Mouse (Mus musculus) CH12.LX (cell line): ENCODE measurements around the gene Slc6a5. TPM values are rescaled to one million over a fixed set of nuclear protein-coding genes. Genes with fewer than 3 reads are reported as not detected.

Experiments used
- DNase-seq: peaks from one replicate; pipeline ENCODE4 v3.0.0-alpha.2; 2013; ENCODE audit errors: extremely low read depth
- H3K27ac ChIP-seq: 2 replicates; pipeline ENCODE4 v1.5.1; 2012; ENCODE audit warnings: low read depth, mild to moderate bottlenecking, control low read depth, moderate library complexity; ENCODE audit not compliant: insufficient read depth
- H3K27me3 ChIP-seq: replicated peaks from 2 replicates; pipeline ENCODE3; 2012; ENCODE audit warnings: inconsistent platforms
- H3K36me3 ChIP-seq, 2 experiments: replicated peaks in 1 of 2; 2 replicates each; pipeline versions ENCODE3 to v1.6.1; 2012; ENCODE audit warnings: inconsistent platforms in 1 of 2, low read length in 1 of 2, mild to moderate bottlenecking in 1 of 2, mixed read lengths in 1 of 2, moderate library complexity in 1 of 2; ENCODE audit not compliant: control insufficient read depth in 1 of 2, insufficient read depth in 1 of 2
- H3K4me1 ChIP-seq, 2 experiments: 2 replicates each; pipeline ENCODE4 v1.6.1; 2012; ENCODE audit warnings: inconsistent platforms in 1 of 2, moderate library complexity in 1 of 2; ENCODE audit not compliant: insufficient read depth in 2 of 2, control insufficient read depth in 1 of 2
- H3K4me2 ChIP-seq: 2 replicates; pipeline ENCODE4 v1.6.1; 2012; ENCODE audit warnings: low read depth, mild to moderate bottlenecking, control low read depth; ENCODE audit not compliant: poor library complexity, insufficient read depth, severe bottlenecking
- H3K4me3 ChIP-seq, 3 experiments: fragments of 150-350 bp in 1 of 3; sonication (generic) in 1 of 3; replicated peaks in 1 of 3; 2 replicates each; pipeline versions ENCODE3 to v1.5.1; 2011 to 2012; ENCODE audit warnings: low read depth in 2 of 3, low read length in 2 of 3, mild to moderate bottlenecking in 2 of 3, moderate library complexity in 2 of 3, control low read depth in 1 of 3, improper control_type of control experiment in 1 of 3, inconsistent platforms in 1 of 3, mixed read lengths in 1 of 3; ENCODE audit not compliant: poor library complexity in 1 of 3
- H3K79me2 ChIP-seq: replicated peaks from 2 replicates; pipeline ENCODE4 v1.6.1; 2012; ENCODE audit warnings: mild to moderate bottlenecking, moderate library complexity; ENCODE audit not compliant: control insufficient read depth, poor library complexity, insufficient read depth, severe bottlenecking; ENCODE audit errors: extremely low read depth
- H3K9ac ChIP-seq: 2 replicates; pipeline ENCODE4 v1.6.1; 2012; ENCODE audit warnings: low read depth, mild to moderate bottlenecking, control low read depth, moderate library complexity; ENCODE audit not compliant: insufficient read depth
- H3K9me3 ChIP-seq: replicated peaks from 2 replicates; pipeline ENCODE3; 2012; ENCODE audit warnings: low read length, inconsistent platforms, mixed read lengths
- E2F4 ChIP-seq: IDR thresholded peaks from 2 replicates; pipeline ENCODE4 v1.6.1; 2011; ENCODE audit warnings: low read depth, low read length, improper control_type of control experiment; ENCODE audit not compliant: insufficient replicate concordance
- ELF1 ChIP-seq: IDR thresholded peaks from 2 replicates; pipeline ENCODE4 v1.6.1; 2014; ENCODE audit warnings: low read depth, mild to moderate bottlenecking, inconsistent platforms, low read length, improper control_type of control experiment
- ETS1 ChIP-seq: conservative IDR thresholded peaks from 2 replicates; pipeline ENCODE4 v1.6.1; 2012; ENCODE audit warnings: low read depth, mild to moderate bottlenecking, inconsistent platforms, low read length, improper control_type of control experiment, moderate library complexity
- GABPA ChIP-seq: IDR thresholded peaks from 2 replicates; pipeline ENCODE4 v1.6.1; 2012; ENCODE audit warnings: low read depth, low read length, improper control_type of control experiment, inconsistent platforms; ENCODE audit not compliant: insufficient replicate concordance
- HCFC1 ChIP-seq: IDR thresholded peaks from 2 replicates; pipeline ENCODE4 v1.6.1; 2012; ENCODE audit warnings: low read depth, mild to moderate bottlenecking, inconsistent platforms, low read length, improper control_type of control experiment
- IRF4 ChIP-seq: IDR thresholded peaks from 2 replicates; pipeline ENCODE4 v1.6.1; 2014; ENCODE audit warnings: low read depth, mild to moderate bottlenecking, inconsistent platforms, low read length, improper control_type of control experiment
- JUND ChIP-seq: conservative IDR thresholded peaks from 2 replicates; pipeline ENCODE4 v1.6.1; 2011; ENCODE audit warnings: low read depth, low read length, improper control_type of control experiment
- KAT2A ChIP-seq: IDR thresholded peaks from 2 replicates; pipeline ENCODE4 v1.6.1; 2012; ENCODE audit warnings: low read length, improper control_type of control experiment, inconsistent platforms; ENCODE audit not compliant: insufficient replicate concordance
- MAFK ChIP-seq: IDR thresholded peaks from 2 replicates; pipeline ENCODE4 v1.6.1; 2011; ENCODE audit warnings: low read length, improper control_type of control experiment; ENCODE audit not compliant: insufficient replicate concordance
- MAX ChIP-seq: IDR thresholded peaks from 2 replicates; pipeline ENCODE4 v1.6.1; 2011; ENCODE audit warnings: low read length, improper control_type of control experiment
- NRF1 ChIP-seq: IDR thresholded peaks from 2 replicates; pipeline ENCODE4 v1.6.1; 2014; ENCODE audit warnings: low read depth, mild to moderate bottlenecking, inconsistent platforms, low read length, improper control_type of control experiment, moderate library complexity
- RCOR1 ChIP-seq: conservative IDR thresholded peaks from 2 replicates; pipeline ENCODE4 v1.6.1; 2012; ENCODE audit warnings: low read depth, mild to moderate bottlenecking, inconsistent platforms, low read length, improper control_type of control experiment
- SMC3 ChIP-seq: IDR thresholded peaks from 2 replicates; pipeline ENCODE4 v1.6.1; 2011; ENCODE audit warnings: low read depth, low read length, improper control_type of control experiment
- TBP ChIP-seq: conservative IDR thresholded peaks from 2 replicates; pipeline ENCODE4 v1.6.1; 2011; ENCODE audit warnings: low read depth, low read length, improper control_type of control experiment
- TCF12 ChIP-seq: IDR thresholded peaks from 2 replicates; pipeline ENCODE4 v1.6.1; 2014; ENCODE audit warnings: low read depth, mild to moderate bottlenecking, inconsistent platforms, low read length, improper control_type of control experiment
- USF1 ChIP-seq: IDR thresholded peaks from 2 replicates; pipeline ENCODE4 v1.6.1; 2014; ENCODE audit warnings: low read depth, mild to moderate bottlenecking, inconsistent platforms, low read length, improper control_type of control experiment
- USF2 ChIP-seq: conservative IDR thresholded peaks from 2 replicates; pipeline ENCODE4 v1.6.1; 2011; ENCODE audit warnings: low read depth, low read length, improper control_type of control experiment
- ZKSCAN1 ChIP-seq: IDR thresholded peaks from 2 replicates; pipeline ENCODE4 v1.6.1; 2012; ENCODE audit warnings: low read depth, inconsistent platforms, low read length, improper control_type of control experiment, borderline replicate concordance
- ZNF384 ChIP-seq: IDR thresholded peaks from 2 replicates; pipeline ENCODE4 v1.6.1; 2012; ENCODE audit warnings: low read depth, low read length, improper control_type of control experiment, inconsistent platforms
- dilution Hi-C: fragments of 300-500 bp; cut with MboI; formaldehyde crosslinking; loops from 2 replicates; pipeline ENCODE4 v1.14.3; 2020; ENCODE audit warnings: low sequenced_read_pairs; ENCODE audit not compliant: extremely low pct_unique_long_range_greater_than_20kb, extremely low pct_ligation_motif_present
- in situ Hi-C: fragments of 300-500 bp; cut with MboI; formaldehyde crosslinking; loops from 3 replicates; pipeline ENCODE4 v1.14.3; 2019; ENCODE audit warnings: low sequenced_read_pairs, low pct_ligation_motif_present, low pct_unique_long_range_greater_than_20kb, mixed read lengths
- polyA plus RNA-seq: library from polyadenylated mRNA; unstranded; fragments of >175 nt; gene quantifications from 2 replicates; pipeline ENCODE4 v1.2.1, GENCODE M21; 2012; ENCODE audit warnings: low read depth; ENCODE audit not compliant: insufficient read length
- total RNA-seq, 2 experiments: library from RNA; depleted of rRNA; stranded (reverse); fragments of 300-350 nt in 1 of 2; fragments of >200 nt in 1 of 2; gene quantifications; 2 replicates each; pipeline ENCODE4 v1.2.3; 2012 to 2014

Slc6a5 gene
- total and polyA plus RNA-seq, 3 experiments = not detected

GRCm38 (mm10) chr7:49882694-49883389 is 27.1 kb upstream of the Slc6a5 start:
- TF ChIP-seq JUND (no peak), USF1 (no peak), ZKSCAN1 (no peak), KAT2A (no peak), ETS1 (no peak), RCOR1 (no peak), NRF1 (no peak), E2F4 (no peak), GABPA (no peak), TCF12 (no peak), USF2 (no peak), IRF4 (no peak), MAFK (no peak), SMC3 (no peak), ELF1 (no peak), TBP (no peak)
- TF ChIP-seq, all 38 proteins: peak for 0
- dilution Hi-C loops = no loop called here
- Histone ChIP-seq H3K4me1 (peaks cover 4 to 6% of the 10 kb centered on the region in 2 experiments; a peak in 3 of 4 replicates), H3K9ac (no peak overlapping the region), H3K27me3 (no peaks in the 10 kb centered on the region), H3K4me3 (no peak overlapping the region), H3K27ac (no peak overlapping the region), H3K4me2 (no peak overlapping the region), H3K79me2 (no peaks in the 10 kb centered on the region), H3K36me3 (no peaks in the 10 kb centered on the region), H3K9me3 (no peaks in the 10 kb centered on the region)
- no peak for DNase-seq
- in situ Hi-C loops = no loop called here

- Histone ChIP-seq H3K36me3 (no peaks in the 10 kb centered on the region), H3K27ac (no peak overlapping the region), H3K4me2 (no peak overlapping the region), H3K4me1 (peaks cover 5 to 11% of the 10 kb centered on the region in 2 experiments; a peak in 3 of 4 replicates), H3K4me3 (no peak overlapping the region), H3K9me3 (no peaks in the 10 kb centered on the region), H3K79me2 (no peaks in the 10 kb centered on the region), H3K27me3 (no peaks in the 10 kb centered on the region), H3K9ac (no peak overlapping the region)
- TF ChIP-seq MAX (no peak), ZNF384 (no peak), HCFC1 (no peak), USF1 (no peak)
- DNase-seq = no peak
- in situ Hi-C loops = no loop called here
- dilution Hi-C loops = no loop called here
Observed at GRCm38 (mm10) chr7:49887776-49888390, 22.1 kb upstream of the Slc6a5 start.
